Mouse (Mus musculus) layer of hippocampus, postnatal 36 days (tissue): ENCODE data around the gene Nsd2. TPM values are rescaled to one million over a fixed set of nuclear protein-coding genes. Genes with fewer than 3 reads are reported as not detected.
"Not testable (repeated sequence)": the region's sequence is repeated elsewhere in the genome, so short reads cannot be mapped to it uniquely, and the experiment has no call there.

ENCODE experiments used
- DNase-seq, 2 experiments: peaks; one replicate each; pipeline ENCODE4 v3.0.0; 2022
- microRNA-seq, 2 experiments: library from miRNA; unstranded; fragments of <30 nt; microRNA quantifications; one replicate each; pipeline ENCODE4 v1.2.0; 2021
- total RNA-seq, 2 experiments: library from RNA; stranded (reverse); gene quantifications; 2 replicates each; pipeline ENCODE4 v1.2.3; 2021

Gene Nsd2
- total RNA-seq, 2 experiments from 2014 or later = 125 to 135 TPM

GRCm38 (mm10) chr5:33934081-33934480 lies 113.6 kb downstream of the Nsd2 start:
- no peak for DNase-seq

GRCm38 (mm10) chr5:33934877-33935276 lies 114.4 kb downstream of the Nsd2 start:
- no peak for DNase-seq

GRCm38 (mm10) chr5:33935700-33936111 lies 115.2 kb downstream of the Nsd2 start:
- no peak for DNase-seq

GRCm38 (mm10) chr5:33936120-33936707 lies 115.7 kb downstream of the Nsd2 start, which contains the start of gene Nelfa:
TSS of gene Nelfa (minus strand) at chr5:33936413.
- DNase-seq = peak; percentile 99

- DNase-seq = no peak
These were observed 116.7 kb downstream of the Nsd2 start for GRCm38 (mm10) chr5:33937230-33937629.

- no peak for DNase-seq
These were observed 117.9 kb downstream of the Nsd2 start for GRCm38 (mm10) chr5:33938448-33938847.

- not testable (repeated sequence) for DNase-seq
These were observed 126.5 kb downstream of the Nsd2 start for GRCm38 (mm10) chr5:33947035-33947434.

Small RNAs within 50 kb of the gene (microRNA-seq; reads per million reads assigned to microRNA genes)
- 0.63 to 2.1 reads per million in 2 experiments for gene Mir7024

Other genes with a start within 250 kb of the Nsd2 start
- gene Fam53a, start 191.1 kb upstream of the Nsd2 start, total RNA-seq = 10 to 100 TPM; 28.6 to 32.0 TPM
- 1 to 10 TPM in 1 of 2 experiments, under 1 TPM in 1; 0.70 to 1.3 TPM for gene Gm9903, start 190.8 kb upstream of the Nsd2 start, total RNA-seq
- 10 to 100 TPM; 21.0 to 21.1 TPM for gene Slbp, start 168.2 kb upstream of the Nsd2 start, total RNA-seq
- 1 to 10 TPM; 3.8 to 5.2 TPM for gene Tacc3, start 162.6 kb upstream of the Nsd2 start, total RNA-seq
- gene Tmem129, start 162.3 kb upstream of the Nsd2 start, total RNA-seq = 10 to 100 TPM; 23.0 to 25.6 TPM
- 100 to 1,000 TPM; 116 to 133 TPM for gene Fgfr3, start 99.1 kb upstream of the Nsd2 start, total RNA-seq
- gene Letm1, start 37.9 kb upstream of the Nsd2 start, total RNA-seq = 10 to 100 TPM; 94.3 to 95.3 TPM
- gene Nelfa, start 115.7 kb downstream of the Nsd2 start, total RNA-seq = 10 to 100 TPM; 19.7 to 23.5 TPM
- gene Gm1673, start 162.7 kb downstream of the Nsd2 start, total RNA-seq = 10 to 100 TPM; 58.2 to 70.7 TPM
- gene Nat8l, start 175.3 kb downstream of the Nsd2 start, total RNA-seq = 100 to 1,000 TPM; 125 to 138 TPM